Mouse (Mus musculus): ENCODE measurements around the gene Eral1. TPM values are rescaled to one million over a fixed set of nuclear protein-coding genes. Genes with fewer than 3 reads are reported as not detected.
"Not testable (repeated sequence)": the region's sequence is repeated elsewhere in the genome, so short reads cannot be mapped to it uniquely, and the experiment has no call there.

Gene Eral1
- polyA plus RNA-seq, 1 experiment from 2014 or later = 40.9 TPM

DNA sequence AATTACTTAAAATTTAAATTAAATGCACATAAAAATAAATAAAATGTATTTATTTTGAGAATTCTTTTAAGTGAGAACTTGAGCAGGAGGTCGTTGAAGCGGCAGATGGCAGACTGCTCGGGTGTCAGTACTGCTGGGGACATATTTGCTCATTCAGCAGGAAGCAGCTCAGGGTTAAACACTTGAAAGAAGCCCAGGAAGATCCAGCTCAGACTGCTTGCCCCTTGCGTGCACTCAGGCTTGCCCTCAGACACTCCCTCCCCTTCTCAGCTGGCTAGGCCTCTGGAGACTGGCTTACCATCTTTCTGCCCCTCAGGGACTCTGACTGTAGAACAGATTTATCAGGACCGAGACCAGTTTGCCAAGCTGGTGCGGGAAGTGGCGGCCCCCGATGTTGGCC is 23.2 kb downstream of the Eral1 start:
- peaks cover 78% of the 10 kb centered on the region for H3K36me3 ChIP-seq (replicated peaks)
- H3K4me1 ChIP-seq = peaks cover 3% of the 10 kb centered on the region
- no peaks in the 10 kb centered on the region for H3K9me3 ChIP-seq
- no peaks in the 10 kb centered on the region for H3K27me3 ChIP-seq (replicated peaks; ENCODE audit: low read depth, poor library complexity, severe bottlenecking)
- H3K27ac ChIP-seq (replicated peaks) = no peak overlapping the region
- WGBS = 84% methylated on average over 8 of the region's 8 CpGs
- DNase-seq (ENCODE audit: low spot score) = no peak
- no peak overlapping the region for H3K4me3 ChIP-seq

DNA sequence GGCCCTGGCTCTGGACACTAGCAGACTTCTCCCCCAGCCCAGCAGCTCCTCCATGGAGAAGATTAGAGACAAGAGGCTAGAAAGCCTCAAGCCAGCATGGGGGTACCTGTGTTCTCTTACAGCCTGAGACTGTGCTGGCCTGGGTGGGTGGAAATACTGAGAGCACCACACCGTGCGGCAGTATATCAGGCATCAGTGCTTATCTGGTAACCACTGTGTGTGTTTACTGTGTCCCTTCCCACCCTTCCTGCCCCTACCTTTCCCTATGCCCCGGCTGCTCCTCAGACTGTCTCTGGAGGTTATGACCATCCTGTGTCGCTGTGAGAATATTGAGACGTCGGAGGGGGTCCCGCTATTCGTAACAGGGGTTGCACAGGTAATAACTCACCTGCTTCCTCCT is 27.1 kb downstream of the Eral1 start:
- Histone ChIP-seq H3K4me1 (no peaks in the 10 kb centered on the region), H3K27me3 (replicated peaks; ENCODE audit: low read depth, poor library complexity, severe bottlenecking) (no peaks in the 10 kb centered on the region), H3K9me3 (no peaks in the 10 kb centered on the region), H3K36me3 (replicated peaks) (peaks cover 89% of the 10 kb centered on the region), H3K4me3 (no peak overlapping the region), H3K27ac (replicated peaks) (no peak overlapping the region)
- DNase-seq (ENCODE audit: low spot score) = no peak
- 94% methylated on average over 8 of the region's 8 CpGs for WGBS

DNA sequence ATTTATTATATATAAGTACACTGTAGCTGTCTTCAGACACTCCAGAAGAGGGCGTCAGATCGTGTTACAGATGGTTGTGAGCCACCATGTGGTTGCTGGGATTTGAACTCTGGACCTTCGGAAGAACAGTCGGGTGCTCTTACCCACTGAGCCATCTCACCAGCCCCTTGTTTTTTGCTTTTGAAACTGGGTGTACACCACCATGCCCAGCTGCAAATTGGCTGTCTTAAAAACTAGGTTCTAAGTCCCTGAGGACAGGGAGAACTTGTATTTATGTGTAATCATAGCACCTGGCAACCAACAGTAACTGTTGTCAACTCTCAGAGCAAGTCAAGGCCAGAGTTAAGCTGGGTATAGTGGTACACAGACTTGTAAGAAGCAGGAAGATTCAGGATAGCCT is 31.5 kb downstream of the Eral1 start:
- not testable (repeated sequence) for H3K4me1 ChIP-seq; H3K9me3 ChIP-seq; H3K27me3 ChIP-seq (replicated peaks; ENCODE audit: low read depth, poor library complexity, severe bottlenecking); H3K4me3 ChIP-seq; H3K27ac ChIP-seq (replicated peaks); DNase-seq (ENCODE audit: low spot score)
- H3K36me3 ChIP-seq (replicated peaks) = peaks cover 68% of the 10 kb centered on the region
- WGBS = 87% methylated on average over 4 of the region's 4 CpGs

DNA sequence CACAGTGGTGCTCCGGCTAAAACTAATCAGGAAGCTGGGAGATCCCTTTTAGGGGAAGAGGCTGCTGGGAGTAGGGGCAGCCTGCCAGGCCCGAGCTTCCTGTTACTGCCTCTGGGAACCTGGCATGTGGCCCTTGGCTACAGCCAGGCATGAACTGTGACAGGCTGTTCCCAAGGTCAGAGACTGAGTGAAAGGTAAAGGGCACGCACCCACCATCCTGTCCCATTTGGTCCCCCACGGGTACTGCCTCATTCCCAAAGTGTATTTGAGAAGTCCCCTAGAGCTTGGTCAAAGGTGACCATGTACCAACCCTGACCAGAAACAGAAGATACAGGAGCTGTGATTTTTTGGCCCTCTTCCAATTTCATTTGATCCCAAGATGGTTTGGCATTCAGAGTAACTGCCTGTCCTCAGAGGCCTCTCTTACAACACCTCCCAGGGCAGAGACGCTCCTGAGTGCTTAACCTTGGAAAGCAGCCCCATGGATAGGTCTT is 35.4 kb downstream of the Eral1 start:
- peaks cover 4% of the 10 kb centered on the region; the same call in 1 of the 2 replicates for H3K9me3 ChIP-seq
- H3K27me3 ChIP-seq (replicated peaks; ENCODE audit: low read depth, poor library complexity, severe bottlenecking) = no peaks in the 10 kb centered on the region
- no peak for DNase-seq (ENCODE audit: low spot score)
- H3K36me3 ChIP-seq (replicated peaks) = peaks cover 69% of the 10 kb centered on the region
- 0 out of 2 replicates have a peak, but pooled peaks cover 5% of the 10 kb centered on the region for H3K4me1 ChIP-seq
- H3K27ac ChIP-seq (replicated peaks) = no peak overlapping the region
- H3K4me3 ChIP-seq = no peak overlapping the region
- 86% methylated on average over 5 of the region's 5 CpGs for WGBS

DNA sequence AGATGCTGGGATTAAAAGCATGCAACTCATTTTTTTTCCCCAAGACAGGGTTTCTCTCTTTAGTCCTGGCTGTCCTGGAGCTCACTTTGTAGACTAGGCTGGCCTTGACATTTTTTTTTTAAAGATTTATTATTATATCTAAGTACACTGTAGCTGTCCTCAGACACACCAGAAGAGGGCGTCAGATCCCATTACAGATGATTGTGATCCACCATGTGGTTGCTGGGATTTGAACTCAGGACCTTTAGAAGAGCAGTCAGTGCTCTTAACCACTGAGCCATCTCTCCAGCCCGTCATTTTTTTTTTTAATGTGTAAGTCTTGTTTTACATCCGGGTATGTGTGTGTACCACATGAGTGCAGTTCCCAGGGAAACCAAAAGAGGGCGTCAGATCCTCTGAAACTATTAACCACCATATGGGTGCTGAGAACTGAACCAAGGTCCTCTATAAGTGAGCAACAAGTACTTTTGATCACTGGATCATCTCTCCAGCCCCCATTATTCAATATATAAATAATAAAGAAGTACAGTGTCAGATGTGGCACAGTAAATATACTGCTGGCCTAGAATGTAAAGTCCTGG is 37.8 kb downstream of the Eral1 start:
- not testable (repeated sequence) for H3K4me3 ChIP-seq; H3K9me3 ChIP-seq; H3K27ac ChIP-seq (replicated peaks); H3K27me3 ChIP-seq (replicated peaks; ENCODE audit: low read depth, poor library complexity, severe bottlenecking); DNase-seq (ENCODE audit: low spot score)
- WGBS = 93% methylated on average over 4 of the region's 4 CpGs
- Histone ChIP-seq H3K36me3 (replicated peaks) (peaks cover 58% of the 10 kb centered on the region), H3K4me1 (peaks cover 25% of the 10 kb centered on the region)

DNA sequence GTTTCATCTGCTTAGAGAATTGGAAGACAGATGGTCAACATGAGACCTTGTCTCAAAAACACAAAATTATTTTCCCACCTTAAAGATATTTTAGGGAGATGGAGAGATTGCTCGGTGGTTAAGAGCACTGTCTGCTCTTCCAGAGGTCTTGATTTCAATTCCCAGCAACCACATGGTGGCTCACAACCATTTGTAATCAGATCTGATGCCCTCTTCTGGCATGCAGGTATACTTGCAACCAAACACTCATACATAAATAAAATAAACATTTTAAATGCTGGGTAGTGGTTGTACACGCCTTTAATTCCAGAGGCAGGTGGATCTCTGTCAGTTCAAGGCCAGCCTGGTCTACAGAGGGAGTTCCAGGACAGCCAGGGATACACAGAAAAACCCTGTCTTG is 39.3 kb downstream of the Eral1 start:
- H3K27me3 ChIP-seq (replicated peaks; ENCODE audit: low read depth, poor library complexity, severe bottlenecking) = no peaks in the 10 kb centered on the region
- peaks cover 4% of the 10 kb centered on the region; the same call in 1 of the 2 replicates for H3K9me3 ChIP-seq
- H3K4me1 ChIP-seq = peaks cover 33% of the 10 kb centered on the region
- DNase-seq (ENCODE audit: low spot score) = no peak
- H3K4me3 ChIP-seq = no peak overlapping the region
- H3K36me3 ChIP-seq (replicated peaks) = peaks cover 53% of the 10 kb centered on the region
- H3K27ac ChIP-seq (replicated peaks) = no peak overlapping the region
- 72% methylated on average over 2 of the region's 2 CpGs for WGBS

DNA sequence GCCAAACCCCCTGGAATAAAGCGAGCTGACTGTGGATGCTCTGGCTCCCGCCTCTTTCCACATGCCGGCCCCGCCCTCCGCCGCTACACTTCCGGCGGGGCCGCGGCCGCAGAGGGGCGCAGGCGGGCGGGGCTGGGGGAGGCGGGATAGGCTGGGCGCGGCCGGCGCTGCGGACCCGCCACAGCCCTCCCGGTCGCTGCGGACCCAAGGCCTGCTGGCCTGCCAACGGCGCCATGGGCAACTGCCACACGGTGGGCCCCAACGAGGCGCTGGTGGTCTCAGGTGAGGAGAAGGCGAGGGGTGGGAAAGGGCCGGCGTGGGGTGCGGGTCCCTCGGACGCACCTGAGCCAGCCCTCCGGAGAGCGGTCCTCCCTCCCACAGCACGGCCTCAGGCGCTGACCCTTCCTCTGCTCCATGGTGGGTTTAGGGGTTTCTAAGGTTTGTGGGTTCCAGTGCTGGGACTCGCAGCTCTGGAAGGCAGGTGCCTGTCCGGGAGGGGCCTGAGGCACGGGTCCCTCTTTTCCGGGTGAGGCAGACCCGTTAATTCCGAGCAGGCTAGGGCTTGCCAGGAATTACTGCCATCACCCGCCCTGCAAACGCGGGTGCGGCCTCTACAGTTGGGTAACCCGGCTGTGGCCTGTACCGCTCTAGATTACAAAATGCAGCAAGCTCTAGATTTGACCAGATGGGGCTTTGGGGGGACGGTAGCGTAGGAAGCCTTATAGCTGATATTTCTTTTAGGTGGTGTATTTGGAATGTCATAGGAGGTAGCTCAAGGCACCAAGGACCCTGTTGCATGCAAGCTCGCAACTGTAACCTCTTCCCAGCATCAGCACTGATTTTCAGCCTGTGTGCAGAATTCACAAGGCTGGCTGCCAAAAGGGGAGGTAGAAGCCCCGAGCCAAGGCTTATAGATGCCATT is 42.1 kb downstream of the Eral1 start, which contains the start of gene Flot2:
Flot2 (plus strand) TSS at position 101 of the 922 bp plus-strand sequence.
- peak; percentile 84 for DNase-seq (ENCODE audit: low spot score)
- WGBS = 3% methylated on average over 55 of the region's 55 CpGs
- peaks cover 58% of the 10 kb centered on the region for H3K36me3 ChIP-seq (replicated peaks)
- peaks cover 4% of the 10 kb centered on the region; the same call in 1 of the 2 replicates for H3K9me3 ChIP-seq
- H3K4me1 ChIP-seq = peaks cover 31% of the 10 kb centered on the region
- H3K27me3 ChIP-seq (replicated peaks; ENCODE audit: low read depth, poor library complexity, severe bottlenecking) = no peaks in the 10 kb centered on the region
- peak within 1 kb of the TSS; percentile 92 for H3K27ac ChIP-seq (replicated peaks)
- peak within 1 kb of the TSS; percentile 90 for H3K4me3 ChIP-seq

DNA sequence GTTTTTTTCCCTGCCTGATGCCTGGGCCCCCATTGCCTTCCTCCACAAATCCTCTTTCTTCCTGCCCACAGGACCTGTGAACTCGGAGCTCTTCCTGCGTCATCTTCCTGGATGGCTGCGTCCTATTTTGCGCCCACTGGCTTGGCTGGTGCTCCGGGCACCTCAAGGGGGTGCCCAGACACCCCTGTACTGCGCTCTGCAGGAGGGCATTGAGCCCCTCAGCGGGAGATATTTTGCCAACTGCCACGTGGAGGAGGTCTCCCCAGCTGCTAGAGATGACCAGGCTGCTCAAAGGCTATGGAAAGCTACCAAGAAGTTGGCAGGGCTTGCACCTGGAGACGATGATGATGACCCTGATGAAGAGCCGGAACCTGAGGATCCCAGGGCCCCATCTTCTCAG is 43.4 kb downstream of the Eral1 start:
- H3K9me3 ChIP-seq = no peaks in the 10 kb centered on the region
- H3K27me3 ChIP-seq (replicated peaks; ENCODE audit: low read depth, poor library complexity, severe bottlenecking) = no peaks in the 10 kb centered on the region
- 82% methylated on average over 10 of the region's 10 CpGs for WGBS
- peak overlapping the region; percentile 90; the same call in 1 of the 2 replicates for H3K4me3 ChIP-seq
- H3K4me1 ChIP-seq = peaks cover 44% of the 10 kb centered on the region
- peaks cover 46% of the 10 kb centered on the region for H3K36me3 ChIP-seq (replicated peaks)
- 0 out of 2 replicates have a peak overlapping the region, but pooled peaks have one; percentile 92 for H3K27ac ChIP-seq (replicated peaks)
- DNase-seq (ENCODE audit: low spot score) = no peak

DNA sequence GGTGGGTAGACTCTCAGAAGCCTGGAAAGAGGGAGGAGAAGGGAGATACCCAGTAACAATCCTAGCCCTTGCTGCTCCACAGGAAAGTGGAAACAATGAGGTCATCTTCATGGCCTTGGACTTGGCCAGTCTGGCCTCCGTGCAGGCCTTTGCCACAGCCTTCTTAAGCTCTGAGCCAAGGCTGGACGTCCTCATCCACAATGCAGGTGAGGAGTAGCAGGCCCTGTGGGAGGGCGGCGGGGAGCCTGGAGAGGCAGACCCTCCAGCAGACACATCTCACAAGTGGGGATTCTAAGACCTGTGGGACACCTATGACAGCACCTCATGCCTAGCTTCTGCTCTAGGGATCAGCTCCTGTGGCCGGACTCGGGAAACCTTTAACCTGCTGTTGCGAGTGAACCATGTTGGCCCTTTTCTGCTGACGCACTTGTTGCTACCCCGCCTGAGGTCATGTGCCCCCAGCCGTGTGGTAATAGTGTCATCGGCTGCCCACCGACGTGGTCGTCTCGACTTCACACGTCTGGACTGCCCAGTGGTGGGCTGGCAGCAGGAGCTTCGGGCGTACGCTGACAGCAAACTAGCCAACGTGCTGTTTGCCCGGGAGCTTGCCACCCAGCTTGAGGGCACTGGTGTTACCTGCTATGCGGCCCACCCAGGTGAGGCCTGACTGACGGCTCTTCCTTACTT is 46.1 kb downstream of the Eral1 start:
- WGBS = 93% methylated on average over 23 of the region's 23 CpGs
- Histone ChIP-seq H3K36me3 (replicated peaks) (peaks cover 44% of the 10 kb centered on the region), H3K4me3 (no peak overlapping the region; the same call in 1 of the 2 replicates), H3K27me3 (replicated peaks; ENCODE audit: low read depth, poor library complexity, severe bottlenecking) (no peaks in the 10 kb centered on the region), H3K27ac (replicated peaks) (no peak overlapping the region), H3K4me1 (peaks cover 56% of the 10 kb centered on the region), H3K9me3 (no peaks in the 10 kb centered on the region)
- DNase-seq (ENCODE audit: low spot score) = no peak

DNA sequence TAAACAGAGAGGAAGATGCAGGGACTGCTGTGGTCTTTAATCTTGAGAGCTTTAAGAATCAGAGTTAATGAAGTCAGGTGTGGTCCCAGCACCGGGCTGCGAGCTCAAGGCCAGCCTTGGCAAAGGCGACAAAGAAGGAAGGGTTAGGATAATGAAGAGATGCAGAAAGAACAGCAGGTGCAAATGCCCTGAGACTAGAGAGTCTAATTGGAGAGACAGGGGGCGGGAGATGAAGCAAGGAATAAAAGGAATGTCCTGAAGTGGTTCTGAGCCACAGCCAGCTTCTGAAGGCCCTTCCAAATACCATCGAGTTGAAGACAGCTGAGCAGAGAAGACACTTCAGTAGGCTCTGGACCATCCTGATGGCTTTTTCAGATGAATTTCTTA is 47.4 kb downstream of the Eral1 start:
- Histone ChIP-seq H3K9me3 (no peaks in the 10 kb centered on the region), H3K36me3 (replicated peaks) (peaks cover 57% of the 10 kb centered on the region), H3K27me3 (replicated peaks; ENCODE audit: low read depth, poor library complexity, severe bottlenecking) (no peaks in the 10 kb centered on the region), H3K4me3 (peak overlapping the region; percentile 78), H3K27ac (replicated peaks) (peak overlapping the region; percentile 89), H3K4me1 (peaks cover 43% of the 10 kb centered on the region)
- WGBS = 15% methylated on average over 5 of the region's 5 CpGs
- no peak for DNase-seq (ENCODE audit: low spot score)

DNA sequence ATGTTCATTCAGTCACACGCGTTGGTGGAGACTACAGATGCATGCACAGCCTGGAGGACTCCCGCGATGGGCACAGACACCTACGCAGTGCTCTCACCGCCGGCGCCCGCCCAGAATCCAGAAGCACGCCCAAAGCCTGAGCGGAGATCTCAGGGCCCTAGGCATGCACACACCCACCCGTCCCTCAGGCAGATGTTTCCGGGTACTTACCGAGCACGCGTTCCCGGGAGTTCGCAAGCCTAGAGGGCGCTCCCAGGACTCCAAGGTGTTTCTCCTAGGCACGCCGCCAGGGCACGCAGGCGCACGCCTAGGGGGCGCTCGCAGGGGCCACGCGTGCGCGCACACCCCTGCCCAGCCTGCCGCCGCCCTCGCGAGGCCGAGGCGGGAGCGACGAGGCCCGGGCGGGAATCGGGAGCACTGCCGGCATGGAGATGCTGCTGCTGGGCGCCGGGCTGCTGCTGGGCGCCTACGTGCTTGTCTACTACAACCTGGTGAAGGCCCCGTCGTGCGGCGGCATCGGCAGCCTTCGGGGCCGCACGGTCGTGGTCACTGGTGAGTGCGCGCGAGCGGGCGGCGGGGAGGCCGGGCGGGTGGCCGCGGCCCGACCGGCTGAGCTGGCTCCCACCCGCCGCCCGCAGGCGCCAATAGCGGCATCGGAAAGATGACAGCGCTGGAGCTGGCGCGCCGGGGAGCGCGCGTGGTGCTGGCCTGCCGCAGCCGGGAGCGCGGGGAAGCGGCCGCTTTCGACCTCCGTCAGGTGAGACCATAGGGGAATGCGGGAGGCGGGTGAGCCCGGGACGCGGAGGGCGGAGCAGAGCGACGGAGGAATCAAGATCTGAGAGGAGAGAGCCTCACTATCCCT is 48.0 kb downstream of the Eral1 start, which contains the start of gene Dhrs13:
Dhrs13 (plus strand) TSS at position 334 of the 862 bp plus-strand sequence.
- Histone ChIP-seq H3K4me3 (peak within 1 kb of the TSS; percentile 78), H3K27me3 (replicated peaks; ENCODE audit: low read depth, poor library complexity, severe bottlenecking) (no peaks in the 10 kb centered on the region), H3K36me3 (replicated peaks) (peaks cover 63% of the 10 kb centered on the region), H3K4me1 (peaks cover 37% of the 10 kb centered on the region), H3K27ac (replicated peaks) (peak within 1 kb of the TSS; percentile 89), H3K9me3 (no peaks in the 10 kb centered on the region)
- peak; percentile 95 for DNase-seq (ENCODE audit: low spot score)
- WGBS = under 1% methylated on average over 96 of the region's 96 CpGs
